12 mouse cellular contexts compared by ENCODE assay signal in genomic region chr3:146344402-146345025, GRCm38 (mm10). TPM values are rescaled to one million over a fixed set of nuclear protein-coding genes. Genes with fewer than 3 reads are reported as not detected.
DNase-seq lines count a peak whose midpoint lies in the region; ATAC-seq lines count a peak whose summit lies in the region.
"Had no signal": no experiment of that assay in that cellular context is flagged by ENCODE, and none has a peak within 500 bp of the region (broad histone marks: within the 10 kb centered on the region; RNA-seq: fewer than 3 reads in every experiment).

No protein-coding gene starts in this region.

- no peak overlapping the region for H3K4me3 ChIP-seq in midbrain, embryonic 14.5 days (replicated peaks; ENCODE audit: low read depth, low read length)
- H3K4me3 ChIP-seq in midbrain, embryonic 13.5 days (replicated peaks), result no peak overlapping the region

- no peak overlapping the region for H3K4me2 ChIP-seq in midbrain, embryonic 14.5 days (ENCODE audit: low read length)
- H3K4me2 ChIP-seq in midbrain, embryonic 13.5 days (replicated peaks), result no peak overlapping the region

- WGBS in midbrain, embryonic 14.5 days, result 71% methylated on average over 11 of the region's 11 CpGs
- WGBS in midbrain, embryonic 13.5 days, result 74% methylated on average over 11 of the region's 11 CpGs

- H3K9me3 ChIP-seq in midbrain, embryonic 14.5 days (ENCODE audit: control insufficient read depth, low read length), result no peaks in the 10 kb centered on the region
- H3K9me3 ChIP-seq in midbrain, embryonic 13.5 days, result no peaks in the 10 kb centered on the region
- H3K9me3 ChIP-seq: embryonic facial prominence, embryonic 10.5 days; heart, embryonic 13.5 days; midbrain, embryonic 12.5 days had no signal

- H3K36me3 ChIP-seq in midbrain, embryonic 14.5 days (ENCODE audit: control insufficient read depth, insufficient read depth, low read length), result no peaks in the 10 kb centered on the region
- no peaks in the 10 kb centered on the region for H3K36me3 ChIP-seq in midbrain, embryonic 13.5 days
- H3K36me3 ChIP-seq: embryonic facial prominence, embryonic 10.5 days; heart, embryonic 13.5 days; midbrain, embryonic 12.5 days had no signal

- 0 out of 2 replicates have a peak overlapping the region, but pooled peaks have one; percentile 45 for H3K27ac ChIP-seq in midbrain, embryonic 14.5 days (replicated peaks; ENCODE audit: low read depth, low read length)
- no peak overlapping the region for H3K27ac ChIP-seq in midbrain, embryonic 13.5 days
- H3K27ac ChIP-seq: embryonic facial prominence, embryonic 10.5 days; heart, embryonic 13.5 days had no signal

- H3K27me3 ChIP-seq in midbrain, embryonic 14.5 days (ENCODE audit: control insufficient read depth, insufficient read depth, low read length), result no peaks in the 10 kb centered on the region
- 0 out of 2 replicates have a peak, but pooled peaks cover 4% of the 10 kb centered on the region for H3K27me3 ChIP-seq in midbrain, embryonic 13.5 days
- H3K27me3 ChIP-seq: heart, embryonic 13.5 days; Patski had no signal

- DNase-seq in cerebellum, postnatal 10 days, result peak; percentile 36 to 40
- DNase-seq in cerebellum, adult 11 months, result no peak
- DNase-seq in heart, adult 11 months, result peak; percentile 79
- DNase-seq in heart, postnatal 25 days (ENCODE audit: low spot score), result no peak
- no peak for DNase-seq in midbrain, embryonic 14.5 days
- peak; percentile 35 for DNase-seq in testis, postnatal 10 days (ENCODE audit: low spot score)
- no peak for DNase-seq in adrenal gland, adult 8-10 months

- H3K4me1 ChIP-seq in midbrain, embryonic 14.5 days (ENCODE audit: control insufficient read depth, insufficient read depth, low read length), result peaks cover 8% of the 10 kb centered on the region; the same call in 1 of the 2 replicates
- peaks cover 18% of the 10 kb centered on the region for H3K4me1 ChIP-seq in midbrain, embryonic 13.5 days (replicated peaks)

- ATAC-seq in midbrain, embryonic 14.5 days (ENCODE audit: low FRiP score, low TSS enrichment), result no peak
- ATAC-seq in midbrain, embryonic 13.5 days, result no peak

- no peak overlapping the region for H3K9ac ChIP-seq in midbrain, embryonic 14.5 days (replicated peaks; ENCODE audit: low read length)
- H3K9ac ChIP-seq in midbrain, embryonic 13.5 days (replicated peaks), result no peak overlapping the region

- intact Hi-C loops in heart, postnatal 25 days (cut with DNase I), result loop anchor here (2.0 to 10.0 kb wide), 6 partner anchors 138 to 600 kb away; no protein-coding TSS in a partner anchor

RNA-seq across cellular contexts. Expression of gene Ssx2ip, which starts 59.9 kb away (rescaled TPM):
- total RNA-seq in heart, postnatal 25 days (2021), result 10 to 100 TPM; 12.4 to 12.5 TPM
- 13.1 and 18.9 TPM in 2 replicates for polyA plus RNA-seq in midbrain, embryonic 14.5 days (2014; fragmentation: Nextera tagmentation; extraction: Ambion mirVana)
- 15.5 and 16.4 TPM in 2 replicates for polyA plus RNA-seq in midbrain, embryonic 13.5 days (2015; fragmentation: Nextera tagmentation; extraction: Ambion mirVana)
- 10 to 100 TPM in 2 of 4 experiments, 1 to 10 TPM in 2; 7.7 to 12.9 (median 10.8) TPM for total RNA-seq in adrenal gland, adult 8-10 months (2022)

Comparison
In these comparisons a context has a peak if more than half of its experiments do, and no peak if none do; other contexts are left out.
1. DNase-seq: peak in cerebellum, postnatal 10 days (2 of 2), heart, adult 11 months (single experiment) and testis, postnatal 10 days (single experiment); none in cerebellum, adult 11 months (single experiment), heart, postnatal 25 days (single experiment), midbrain, embryonic 14.5 days (single experiment) and adrenal gland, adult 8-10 months (single experiment).